Mouse (Mus musculus) embryonic facial prominence, embryonic 14.5 days (tissue): ENCODE results near the gene Islr. TPM values are rescaled to one million over a fixed set of nuclear protein-coding genes. Genes with fewer than 3 reads are reported as not detected.

ENCODE experiments used
- ATAC-seq: fragments of 200-750 bp; cut with Nextera tagmentation; 2 replicates; pipeline ENCODE4 v1.8.0; 2017; ENCODE audit warnings: low read depth, moderate number of reproducible peaks, moderate TSS enrichment
- DNase-seq: peaks from one replicate; pipeline ENCODE4 v3.0.0-alpha.2; 2015; ENCODE audit warnings: low spot score
- H3K27ac ChIP-seq: fragments of 300-500 bp; sonication (generic); replicated peaks from 2 replicates; pipeline ENCODE4 v1.5.1; 2014; ENCODE audit warnings: low read depth, mild to moderate bottlenecking, low read length, moderate library complexity
- H3K27me3 ChIP-seq: fragments of 300-500 bp; sonication (generic); replicated peaks from 2 replicates; pipeline ENCODE4 v1.6.1; 2014; ENCODE audit warnings: low read length; ENCODE audit not compliant: control insufficient read depth, insufficient read depth
- H3K36me3 ChIP-seq: fragments of 300-500 bp; sonication (generic); 2 replicates; pipeline ENCODE4 v1.6.1; 2014; ENCODE audit warnings: low read length, mixed read lengths; ENCODE audit not compliant: control insufficient read depth, insufficient read depth
- H3K4me1 ChIP-seq: fragments of 300-500 bp; sonication (generic); 2 replicates; pipeline ENCODE4 v1.6.1; 2014; ENCODE audit warnings: antibody characterized with exemption, low read length; ENCODE audit not compliant: control insufficient read depth, insufficient read depth
- H3K4me2 ChIP-seq: fragments of 300-500 bp; sonication (generic); 2 replicates; pipeline ENCODE4 v1.6.1; 2014; ENCODE audit warnings: low read depth, mild to moderate bottlenecking, low read length, moderate library complexity, mixed read lengths
- H3K4me3 ChIP-seq: fragments of 300-500 bp; sonication (generic); 2 replicates; pipeline ENCODE4 v1.5.1; 2014; ENCODE audit warnings: low read depth, mild to moderate bottlenecking, low read length
- H3K9ac ChIP-seq: fragments of 300-500 bp; sonication (generic); 2 replicates; pipeline ENCODE4 v1.6.1; 2014; ENCODE audit warnings: low read depth, mild to moderate bottlenecking, low read length, moderate library complexity, mixed read lengths
- H3K9me3 ChIP-seq: fragments of 300-500 bp; sonication (generic); 2 replicates; pipeline ENCODE4 v1.6.1; 2016; ENCODE audit warnings: low read length; ENCODE audit not compliant: control insufficient read depth
- WGBS: fragments of 180-500 bp; shearing (Covaris S2); extraction: QIAGEN DNeasy Blood & Tissue Kit; methylation state at CpG from one replicate; pipeline ENCODE4 v1.1.7; 2014; 5-methylcytosine and 5-hydroxymethylcytosine counted together
- microRNA-seq: library from miRNA; unstranded; fragments of <30 nt; microRNA quantifications from one replicate; pipeline ENCODE4, GENCODE M21; 2016; ENCODE audit warnings: borderline number of aligned reads
- polyA plus RNA-seq: library from polyadenylated mRNA; unstranded; fragments of >200 nt; fragmentation: Nextera tagmentation; extraction: Ambion mirVana; gene quantifications from 2 replicates; pipeline ENCODE4 v1.2.1, GENCODE M21; 2014

Gene Islr
- polyA plus RNA-seq, 1 experiment from 2014 or later: 118 TPM

GRCm38 (mm10) chr9:58112321-58112751 is 91.8 kb downstream of the Islr start:
- WGBS: 19% methylated on average over 6 of the region's 6 CpGs
- Histone ChIP-seq H3K9me3 (no peaks in the 10 kb centered on the region), H3K9ac (no peak overlapping the region), H3K4me3 (no peak overlapping the region), H3K27me3 (no peaks in the 10 kb centered on the region), H3K4me2 (no peak overlapping the region), H3K36me3 (no peaks in the 10 kb centered on the region), H3K4me1 (peaks cover 25% of the 10 kb centered on the region), H3K27ac (no peak overlapping the region)
- ATAC-seq: peak; percentile 79
- DNase-seq: peak; percentile 72

- Histone ChIP-seq H3K4me1 (peaks cover 23% of the 10 kb centered on the region), H3K9me3 (no peaks in the 10 kb centered on the region), H3K4me2 (no peak overlapping the region), H3K4me3 (no peak overlapping the region), H3K36me3 (no peaks in the 10 kb centered on the region), H3K27me3 (no peaks in the 10 kb centered on the region), H3K27ac (no peak overlapping the region), H3K9ac (no peak overlapping the region)
- WGBS: 60% methylated on average over 6 of the region's 6 CpGs
- no peak for DNase-seq
- no peak for ATAC-seq
Measured at GRCm38 (mm10) chr9:58111431-58111830, 92.7 kb downstream of the Islr start.

GRCm38 (mm10) chr9:58110787-58111186 is 93.3 kb downstream of the Islr start:
- H3K27me3 ChIP-seq: no peaks in the 10 kb centered on the region
- H3K36me3 ChIP-seq: no peaks in the 10 kb centered on the region
- ATAC-seq (no peak), DNase-seq (no peak)
- no peaks in the 10 kb centered on the region for H3K9me3 ChIP-seq
- no peak overlapping the region for H3K4me2 ChIP-seq
- no peak overlapping the region for H3K9ac ChIP-seq
- no peak overlapping the region for H3K27ac ChIP-seq
- 81% methylated on average over 5 of the region's 5 CpGs for WGBS
- H3K4me1 ChIP-seq: peaks cover 20% of the 10 kb centered on the region
- H3K4me3 ChIP-seq: no peak overlapping the region

GRCm38 (mm10) chr9:58107494-58107893 is 96.6 kb downstream of the Islr start:
- H3K36me3 ChIP-seq: no peaks in the 10 kb centered on the region
- no peaks in the 10 kb centered on the region for H3K27me3 ChIP-seq
- H3K9ac ChIP-seq: no peak overlapping the region
- DNase-seq (no peak), ATAC-seq (no peak)
- H3K4me3 ChIP-seq: no peak overlapping the region
- no peaks in the 10 kb centered on the region for H3K9me3 ChIP-seq
- 38% methylated on average over 5 of the region's 5 CpGs for WGBS
- no peaks in the 10 kb centered on the region for H3K4me1 ChIP-seq
- no peak overlapping the region for H3K4me2 ChIP-seq
- H3K27ac ChIP-seq: no peak overlapping the region

Small RNA genes lying within 50 kb of the gene (microRNA-seq; reads per million reads assigned to microRNA genes)
- not detected for gene Mir6385

Other genes starting within 250 kb of the Islr start
- 5.9 and 7.0 TPM in 2 replicates for gene Cyp11a1, start 197.9 kb downstream of the Islr start, polyA plus RNA-seq
- 10.5 and 16.1 TPM in 2 replicates for gene Stra6, start 140.5 kb downstream of the Islr start, polyA plus RNA-seq
- 0.25 and 0.54 TPM in 2 replicates for gene Ccdc33, start 85.5 kb downstream of the Islr start, polyA plus RNA-seq
- 2.5 and 3.1 TPM in 2 replicates for gene Islr2, start within 50 bp of the Islr start, polyA plus RNA-seq
- 14.6 and 15.3 TPM in 2 replicates for gene Pml, start 45.5 kb upstream of the Islr start, polyA plus RNA-seq
- 25.0 and 34.1 TPM in 2 replicates for gene Stoml1, start 48.9 kb upstream of the Islr start, polyA plus RNA-seq
- gene Loxl1, start 108.9 kb upstream of the Islr start, polyA plus RNA-seq: 68.7 and 74.1 TPM in 2 replicates
- gene Tbc1d21, start 166.1 kb upstream of the Islr start, polyA plus RNA-seq: 0.13 TPM in 1 of 2 replicates, not detected in the other